ENCODE assay signal across 9 mouse cellular contexts in genomic region chr19:46527632-46528528, GRCm38 (mm10). TPM values are rescaled to one million over a fixed set of nuclear protein-coding genes. Genes with fewer than 3 reads are reported as not detected.
DNase-seq lines count a peak whose midpoint lies in the region; ATAC-seq lines count a peak whose summit lies in the region.
"Had no signal": no experiment of that assay in that cellular context is flagged by ENCODE, and none has a peak within 500 bp of the region (broad histone marks: within the 10 kb centered on the region; RNA-seq: fewer than 3 reads in every experiment).

No protein-coding gene starts in this region.

- no peaks in the 10 kb centered on the region for H3K9me3 ChIP-seq in hindbrain, embryonic 13.5 days

- 5% methylated on average over 17 of the region's 17 CpGs for WGBS in hindbrain, embryonic 13.5 days
- WGBS in macrophage (ENCODE audit: missing documents) = 63% methylated on average over 16 of the region's 17 CpGs

- H3K36me3 ChIP-seq in hindbrain, embryonic 13.5 days = no peaks in the 10 kb centered on the region
- no peaks in the 10 kb centered on the region for H3K36me3 ChIP-seq in macrophage (ENCODE audit: inconsistent target)

- intact Hi-C loops in heart, postnatal 36 days (cut with DNase I) = loop anchor here (1.0 to 2.0 kb wide), 3 partner anchors 25 to 49 kb away; no protein-coding TSS in a partner anchor

- peaks cover 100% of the 10 kb centered on the region for H3K4me1 ChIP-seq in hindbrain, embryonic 13.5 days (replicated peaks)

- H3K79me2 ChIP-seq in macrophage (ENCODE audit: inconsistent target) = no peaks in the 10 kb centered on the region

- H3K4me3 ChIP-seq in hindbrain, embryonic 13.5 days = peak overlapping the region; percentile 27
- H3K4me3 ChIP-seq in macrophage (ENCODE audit: inconsistent target) = peak overlapping the region; percentile 23; the same call in 1 of the 2 replicates

- peak overlapping the region; percentile 71 for H3K9ac ChIP-seq in hindbrain, embryonic 13.5 days

- peak overlapping the region; percentile 62 for H3K4me2 ChIP-seq in hindbrain, embryonic 13.5 days

- ATAC-seq in hindbrain, embryonic 13.5 days (ENCODE audit: low FRiP score) = no peak

- no peaks in the 10 kb centered on the region for H3K27me3 ChIP-seq in hindbrain, embryonic 13.5 days
- H3K27me3 ChIP-seq: CH12.LX had no signal

- H3K27ac ChIP-seq in hindbrain, embryonic 13.5 days = peak overlapping the region; percentile 93
- H3K27ac ChIP-seq in macrophage = peak overlapping the region; percentile 82

- DNase-seq in heart, adult 11 months = peak; percentile 90
- DNase-seq in heart, postnatal 36 days = no peak
- peak; percentile 69 for DNase-seq in R1 (ENCODE audit: low read depth, low spot score)
- no peak for DNase-seq in spleen, postnatal 10 days (ENCODE audit: low spot score in 2 of 2)
- DNase-seq in cerebellum, adult 9-10 months = no peak
- no peak for DNase-seq in urinary bladder, postnatal 25 days (ENCODE audit: low spot score)

RNA-seq across cellular contexts. Expression of gene Trim8, which starts 26.4 kb away (rescaled TPM):
- total RNA-seq in heart, postnatal 36 days (2021) = 10 to 100 TPM; 38.7 to 40.0 TPM
- polyA plus RNA-seq in hindbrain, embryonic 13.5 days (2015; fragmentation: Nextera tagmentation; extraction: Ambion mirVana) = 29.7 and 31.6 TPM in 2 replicates
- 10 to 100 TPM; 15.9 to 99.6 (median 53.2) TPM for total RNA-seq in macrophage (2018; cell fraction: chromatin; rRNA removed)
- total RNA-seq in macrophage (2018; cell fraction: cytosol; rRNA removed) = 100 to 1,000 TPM in 1 of 26 experiments, 10 to 100 TPM in 25; 25.7 to 101 (median 73.3) TPM
- 100 to 1,000 TPM in 4 of 26 experiments, 10 to 100 TPM in 22; 24.4 to 126 (median 65.5) TPM for total RNA-seq in macrophage (2018; cell fraction: nucleus; rRNA removed)
- polyA plus RNA-seq in macrophage (2018) = 33.5 to 58.8 TPM (median 46.5 TPM) in 3 replicates

RNA-seq across cellular contexts. Expression of gene Arl3, which starts 45.1 kb away (rescaled TPM):
- total RNA-seq in heart, postnatal 36 days (2021) = 10 to 100 TPM; 38.5 to 40.4 TPM
- 212 and 220 TPM in 2 replicates for polyA plus RNA-seq in hindbrain, embryonic 13.5 days (2015; fragmentation: Nextera tagmentation; extraction: Ambion mirVana)
- 10 to 100 TPM in 10 of 26 experiments, 1 to 10 TPM in 16; 1.4 to 28.2 (median 8.6) TPM for total RNA-seq in macrophage (2018; cell fraction: chromatin; rRNA removed)
- total RNA-seq in macrophage (2018; cell fraction: cytosol; rRNA removed) = 10 to 100 TPM; 24.0 to 41.5 (median 31.3) TPM
- 10 to 100 TPM in 11 of 26 experiments, 1 to 10 TPM in 15; 3.3 to 25.5 (median 8.6) TPM for total RNA-seq in macrophage (2018; cell fraction: nucleus; rRNA removed)
- 31.2 to 78.5 TPM (median 36.3 TPM) in 3 replicates for polyA plus RNA-seq in macrophage (2018)

RNA-seq across cellular contexts. Expression of gene Sfxn2, which starts 45.3 kb away (rescaled TPM):
- total RNA-seq in heart, postnatal 36 days (2021) = 1 to 10 TPM; 3.1 to 3.5 TPM
- 10.3 and 12.6 TPM in 2 replicates for polyA plus RNA-seq in hindbrain, embryonic 13.5 days (2015; fragmentation: Nextera tagmentation; extraction: Ambion mirVana)
- total RNA-seq in macrophage (2018; cell fraction: chromatin; rRNA removed) = 10 to 100 TPM in 12 of 26 experiments, 1 to 10 TPM in 13, under 1 TPM in 1; 1.00 to 20.7 (median 9.2) TPM
- 1 to 10 TPM; 4.2 to 8.7 (median 6.3) TPM for total RNA-seq in macrophage (2018; cell fraction: cytosol; rRNA removed)
- 10 to 100 TPM in 10 of 26 experiments, 1 to 10 TPM in 16; 2.9 to 19.8 (median 7.7) TPM for total RNA-seq in macrophage (2018; cell fraction: nucleus; rRNA removed)
- 3.7 to 8.0 TPM (median 6.1 TPM) in 3 replicates for polyA plus RNA-seq in macrophage (2018)

Comparison
In these comparisons a context has a peak if more than half of its experiments do, and no peak if none do; other contexts are left out.
1. DNase-seq: peak in heart, adult 11 months (single experiment) and R1 (single experiment); none in heart, postnatal 36 days (0 of 2), spleen, postnatal 10 days (0 of 2), cerebellum, adult 9-10 months (single experiment) and urinary bladder, postnatal 25 days (single experiment).